25 mouse cellular contexts compared by ENCODE assay signal in genomic region chr8:60624722-60625121, GRCm38 (mm10).
"Had no signal": no experiment of that assay in that cellular context is flagged by ENCODE, and none has a peak within 500 bp of the region (broad histone marks: within the 10 kb centered on the region; RNA-seq: fewer than 3 reads in every experiment).

No protein-coding gene starts in this region.

- H3K4me2 ChIP-seq: heart, embryonic 13.5 days; heart, embryonic 15.5 days; hindbrain, embryonic 13.5 days; kidney, embryonic 15.5 days; limb, embryonic 12.5 days; liver, embryonic 11.5 days; liver, embryonic 13.5 days had no signal

- H3K9ac ChIP-seq: heart, embryonic 13.5 days; heart, embryonic 15.5 days; hindbrain, embryonic 13.5 days; kidney, embryonic 15.5 days; limb, embryonic 12.5 days; liver, embryonic 13.5 days had no signal

- DNase-seq: gastrocnemius, adult 2 months; gastrocnemius, postnatal 14 days; gastrocnemius, postnatal 36 days; heart, adult 18-20 months; heart, postnatal 14 days; heart, postnatal 36 days; kidney, adult 11 months; kidney, adult 2 months; kidney, adult 9 months; kidney, postnatal 14 days; kidney, postnatal 36 days; layer of hippocampus, adult 9-11 months; layer of hippocampus, postnatal 36 days; liver; liver, embryonic 13.5 days had no signal

- H3K27ac ChIP-seq: gastrocnemius, adult 2 months; heart, embryonic 10.5 days; heart, embryonic 13.5 days; heart, embryonic 15.5 days; hindbrain, embryonic 13.5 days; hindbrain, postnatal 0 days; kidney, embryonic 15.5 days; kidney, postnatal 0 days; limb, embryonic 12.5 days; liver, embryonic 13.5 days had no signal

- ATAC-seq: hindbrain, postnatal 0 days; intestine, embryonic 16.5 days had no signal

- H3K36me3 ChIP-seq: heart, embryonic 10.5 days; heart, embryonic 13.5 days; heart, embryonic 15.5 days; hindbrain, embryonic 13.5 days; kidney, embryonic 15.5 days; limb, embryonic 12.5 days; liver, embryonic 13.5 days had no signal

- H3K4me1 ChIP-seq: heart, embryonic 10.5 days; heart, embryonic 13.5 days; heart, embryonic 15.5 days; hindbrain, embryonic 13.5 days; kidney, embryonic 15.5 days; limb, embryonic 12.5 days; liver, embryonic 13.5 days had no signal

- H3K9me3 ChIP-seq: heart, embryonic 10.5 days; heart, embryonic 13.5 days; heart, embryonic 15.5 days; hindbrain, embryonic 13.5 days; kidney, embryonic 15.5 days; limb, embryonic 12.5 days; liver, embryonic 13.5 days had no signal

- H3K4me3 ChIP-seq: gastrocnemius, adult 2 months; heart, embryonic 10.5 days; heart, embryonic 13.5 days; heart, embryonic 15.5 days; hindbrain, embryonic 13.5 days; kidney, embryonic 15.5 days; limb, embryonic 12.5 days; liver, embryonic 13.5 days had no signal
